Mouse (Mus musculus) spleen, adult 2 months (tissue): Measurements from ENCODE around the gene Eddm3b. TPM values are rescaled to one million over a fixed set of nuclear protein-coding genes. Genes with fewer than 3 reads are reported as not detected.
"Not testable (repeated sequence)": the region's sequence is repeated elsewhere in the genome, so short reads cannot be mapped to it uniquely, and the experiment has no call there.

ENCODE experiments used
- DNase-seq, 2 experiments: peaks; one replicate each; pipeline versions ENCODE4 v3.0.0 to v3.0.0-alpha.2; 2012 to 2021; ENCODE audit warnings: low spot score in 2 of 2, low read depth in 1 of 2
- H3K27ac ChIP-seq: fragments of 200-500 bp; 2 replicates; pipeline ENCODE4 v1.5.1; 2012; ENCODE audit warnings: low read length, inconsistent platforms; ENCODE audit not compliant: insufficient read depth
- H3K27me3 ChIP-seq: fragments of 200-500 bp; 2 replicates; pipeline ENCODE4 v1.6.1; 2012; ENCODE audit warnings: mild to moderate bottlenecking, moderate library complexity, low read length, inconsistent platforms; ENCODE audit not compliant: control insufficient read depth, insufficient read depth
- H3K36me3 ChIP-seq: fragments of 200-500 bp; 2 replicates; pipeline ENCODE4 v1.6.1; 2012; ENCODE audit warnings: mild to moderate bottlenecking, low read length, inconsistent platforms; ENCODE audit not compliant: control insufficient read depth, insufficient read depth
- H3K4me1 ChIP-seq: fragments of 200-500 bp; 2 replicates; pipeline ENCODE4 v1.6.1; 2011; ENCODE audit warnings: inconsistent platforms; ENCODE audit not compliant: control insufficient read depth, insufficient read depth, insufficient read length
- H3K4me3 ChIP-seq: fragments of 200-500 bp; 2 replicates; pipeline ENCODE4 v1.5.1; 2011; ENCODE audit warnings: mild to moderate bottlenecking, inconsistent platforms; ENCODE audit not compliant: insufficient read depth, insufficient read length; ENCODE audit errors: extremely low read depth
- CTCF ChIP-seq: fragments of 200-500 bp; IDR thresholded peaks from 2 replicates; pipeline ENCODE4 v1.5.1; 2011; ENCODE audit warnings: mild to moderate bottlenecking, inconsistent platforms; ENCODE audit not compliant: insufficient read depth, insufficient read length, insufficient replicate concordance; ENCODE audit errors: extremely low read depth
- POLR2A ChIP-seq: fragments of 200-500 bp; IDR thresholded peaks from 2 replicates; pipeline ENCODE4 v1.6.1; 2011; ENCODE audit warnings: low read depth, low read length, inconsistent platforms
- WGBS: fragments of 180-500 bp; shearing (Covaris S2); methylation state at CpG from one replicate; pipeline ENCODE4 v1.1.7; 2018; 5-methylcytosine and 5-hydroxymethylcytosine counted together
- polyA plus RNA-seq: library from polyadenylated mRNA; depleted of rRNA; stranded (reverse); fragments of >200 nt; gene quantifications from 2 replicates; pipeline ENCODE4 v1.2.3, GENCODE M21; 2012

Gene Eddm3b
- polyA plus RNA-seq, 1 experiment: not detected

GRCm38 (mm10) chr14:51094096-51094875 lies 19.9 kb upstream of the Eddm3b start:
- H3K4me1 ChIP-seq: no peaks in the 10 kb centered on the region
- H3K36me3 ChIP-seq: no peaks in the 10 kb centered on the region
- no peaks in the 10 kb centered on the region for H3K27me3 ChIP-seq
- no peak overlapping the region for H3K4me3 ChIP-seq
- DNase-seq: no peak
- no peak for TF ChIP-seq POLR2A
- TF ChIP-seq CTCF: no peak
- H3K27ac ChIP-seq: no peak overlapping the region
- 50% methylated on average over 5 of the region's 5 CpGs for WGBS

DNA sequence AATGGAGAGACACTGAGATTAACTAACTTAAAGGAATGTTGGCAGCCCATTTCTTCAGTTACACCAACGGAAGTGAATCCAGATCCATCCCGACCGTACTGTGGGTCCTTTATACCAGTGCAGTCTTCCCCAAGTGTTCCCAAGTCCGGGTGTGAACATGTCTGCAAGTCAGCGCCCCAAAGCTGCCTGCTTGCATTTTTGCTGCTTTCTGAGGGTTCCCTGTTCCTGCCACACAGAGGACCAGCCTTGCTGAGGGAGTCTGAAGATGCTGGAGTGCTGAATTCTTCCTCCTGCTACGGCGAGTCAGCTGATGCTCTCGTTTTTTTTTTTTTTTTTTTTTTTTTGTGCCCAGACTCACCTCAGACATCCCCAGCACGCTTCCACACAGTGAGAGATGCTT lies 19.3 kb upstream of the Eddm3b start:
- Histone ChIP-seq H3K4me1 (no peaks in the 10 kb centered on the region), H3K27me3 (no peaks in the 10 kb centered on the region), H3K4me3 (no peak overlapping the region), H3K27ac (no peak overlapping the region), H3K36me3 (no peaks in the 10 kb centered on the region)
- 72% methylated on average over 9 of the region's 9 CpGs for WGBS
- TF ChIP-seq POLR2A: no peak
- no peak for TF ChIP-seq CTCF
- no peak for DNase-seq

DNA sequence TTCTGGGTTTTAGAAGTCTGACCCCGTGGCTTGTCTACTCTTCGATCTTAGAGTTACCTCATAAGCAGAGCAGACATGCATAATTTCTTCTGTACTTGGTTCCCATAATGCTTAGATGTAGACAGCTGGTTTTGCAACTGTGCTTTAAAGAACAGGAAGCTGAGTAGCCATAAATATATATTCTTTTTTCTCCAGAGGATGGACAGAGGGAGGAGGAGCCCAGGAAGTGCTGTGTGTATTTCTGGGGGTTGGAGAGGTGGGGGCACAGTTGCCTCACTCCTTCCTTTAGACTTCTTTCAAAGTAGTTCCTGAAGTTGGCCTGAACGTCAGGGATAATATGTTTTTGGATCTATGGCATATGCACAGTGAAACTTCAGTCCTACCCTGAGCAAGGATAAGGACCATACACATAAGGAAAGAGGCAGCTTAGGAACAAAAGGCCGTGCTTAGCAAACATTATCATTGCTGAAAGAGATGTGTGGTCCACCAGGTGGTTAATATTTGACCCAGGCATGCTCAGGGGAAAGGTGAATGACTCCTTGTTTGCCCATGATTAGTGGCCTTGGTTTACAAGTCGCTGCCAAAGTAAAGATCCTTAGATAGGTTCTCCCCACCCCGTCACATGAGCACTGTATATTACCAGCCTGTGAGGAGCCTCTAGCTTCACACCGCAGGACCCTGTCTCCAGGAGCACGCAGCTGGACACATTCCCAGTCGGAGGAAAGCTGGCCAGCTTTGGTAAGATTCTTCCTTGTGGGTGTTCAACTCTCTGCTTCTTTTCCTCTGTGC lies 18.3 kb upstream of the Eddm3b start:
- no peak for TF ChIP-seq POLR2A
- Histone ChIP-seq H3K36me3 (no peaks in the 10 kb centered on the region), H3K27me3 (no peaks in the 10 kb centered on the region), H3K27ac (no peak overlapping the region), H3K4me1 (no peaks in the 10 kb centered on the region), H3K4me3 (no peak overlapping the region)
- 52% methylated on average over 9 of the region's 9 CpGs for WGBS
- DNase-seq: no peak

- H3K36me3 ChIP-seq, H3K4me3 ChIP-seq: not testable (repeated sequence)
Measured at GRCm38 (mm10) chr14:51098300-51098699, 15.9 kb upstream of the Eddm3b start.

GRCm38 (mm10) chr14:51098921-51099320 lies 15.3 kb upstream of the Eddm3b start:
- WGBS: 95% methylated on average over 11 of the region's 11 CpGs
- Histone ChIP-seq H3K4me1 (no peaks in the 10 kb centered on the region; the same call in 1 of the 2 replicates), H3K4me3 (no peak overlapping the region), H3K27ac (no peak overlapping the region), H3K36me3 (no peaks in the 10 kb centered on the region), H3K27me3 (no peaks in the 10 kb centered on the region)
- DNase-seq: no peak
- no peak for TF ChIP-seq CTCF
- TF ChIP-seq POLR2A: no peak

More at GRCm38 (mm10) chr14:51098300-51098699, 15.9 kb upstream of the Eddm3b start:
- not testable (repeated sequence) for H3K27ac ChIP-seq, H3K27me3 ChIP-seq, H3K4me1 ChIP-seq
- TF ChIP-seq CTCF: peak; percentile 30; the same call in 1 of the 2 replicates
- peak in 1 of 2 experiments; percentile 66 for DNase-seq
- 33% methylated on average over 1 of the region's 1 CpGs for WGBS

- Histone ChIP-seq H3K27ac (no peak overlapping the region), H3K36me3 (no peaks in the 10 kb centered on the region), H3K4me3 (no peak overlapping the region), H3K27me3 (no peaks in the 10 kb centered on the region), H3K4me1 (no peaks in the 10 kb centered on the region; the same call in 1 of the 2 replicates)
- 89% methylated on average over 9 of the region's 9 CpGs for WGBS
- DNase-seq: no peak
- no peak for TF ChIP-seq POLR2A
- TF ChIP-seq CTCF: no peak
Measured at GRCm38 (mm10) chr14:51101284-51101683, 12.9 kb upstream of the Eddm3b start.

DNA sequence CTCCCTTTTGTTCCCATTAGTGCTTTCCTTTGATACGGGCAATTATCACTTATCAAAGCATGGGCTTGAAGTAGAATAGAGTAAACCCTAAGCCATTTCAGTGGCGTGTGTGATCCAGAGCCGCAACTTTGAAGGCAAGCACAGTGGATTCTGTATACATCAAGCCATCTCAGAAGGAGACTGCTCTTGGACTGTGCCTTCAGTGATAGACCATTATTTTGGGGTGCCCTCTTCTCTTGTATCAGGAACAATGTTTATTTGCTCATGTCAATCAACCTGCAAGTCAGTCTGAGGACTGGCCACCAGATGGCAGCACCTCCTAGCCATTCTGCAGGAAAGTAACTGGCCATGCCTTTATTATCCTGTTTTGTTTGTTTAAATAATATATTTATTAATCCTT lies 11.0 kb upstream of the Eddm3b start:
- peak in 1 of 2 experiments; percentile 76 for DNase-seq
- Histone ChIP-seq H3K27ac (no peak overlapping the region), H3K36me3 (no peaks in the 10 kb centered on the region), H3K27me3 (no peaks in the 10 kb centered on the region), H3K4me3 (no peak overlapping the region), H3K4me1 (no peaks in the 10 kb centered on the region; the same call in 1 of the 2 replicates)
- WGBS: 90% methylated on average over 3 of the region's 3 CpGs
- TF ChIP-seq POLR2A (no peak), CTCF (peak; percentile 83; the same call in 1 of the 2 replicates)
